Mouse (Mus musculus) heart, postnatal 10 days (tissue): ENCODE measurements around the gene Pygm. TPM values are rescaled to one million over a fixed set of nuclear protein-coding genes. Genes with fewer than 3 reads are reported as not detected.

ENCODE experiments used
- DNase-seq, 2 experiments: peaks; one replicate each; pipeline ENCODE4 v3.0.0; 2021
- intact Hi-C: fragments of 180-260 bp; cut with DNase I; formaldehyde crosslinking; loops from one replicate; pipeline ENCODE4 v1.15.1; 2025
- total RNA-seq, 2 experiments: library from RNA; stranded (reverse); gene quantifications; 2 replicates each; pipeline ENCODE4 v1.2.3; 2021

Pygm gene
- total RNA-seq, 2 experiments from 2014 or later: 622 to 693 TPM

- intact Hi-C loops: no loop called here
- no peak for DNase-seq
Observed at GRCm38 (mm10) chr19:6351431-6352106, 32.6 kb upstream of the Pygm start.

- intact Hi-C loops: no loop called here
- DNase-seq: no peak
Observed at GRCm38 (mm10) chr19:6352107-6352505, 32.1 kb upstream of the Pygm start.

DNA sequence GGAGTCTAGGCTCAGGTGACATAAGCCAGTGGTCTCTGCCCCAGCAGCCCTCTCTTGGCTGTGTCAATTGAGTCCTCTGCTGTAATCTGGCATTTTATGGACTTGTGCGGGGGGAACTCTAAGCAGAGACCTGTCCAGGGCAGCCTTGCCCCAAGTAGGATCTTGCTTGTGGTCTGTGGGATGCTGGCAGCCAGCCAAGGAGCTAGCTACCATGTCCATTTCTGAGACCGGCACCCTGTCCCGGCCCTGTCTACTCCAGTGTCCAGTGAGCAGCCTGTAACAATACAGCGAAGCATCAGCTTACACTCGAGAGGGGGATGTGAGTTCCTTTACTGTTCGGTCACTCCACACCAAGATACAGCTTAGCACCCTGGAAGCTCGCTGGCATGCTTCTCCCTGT is 30.2 kb upstream of the Pygm start:
- no peak for DNase-seq
- intact Hi-C loops: no loop called here

DNA sequence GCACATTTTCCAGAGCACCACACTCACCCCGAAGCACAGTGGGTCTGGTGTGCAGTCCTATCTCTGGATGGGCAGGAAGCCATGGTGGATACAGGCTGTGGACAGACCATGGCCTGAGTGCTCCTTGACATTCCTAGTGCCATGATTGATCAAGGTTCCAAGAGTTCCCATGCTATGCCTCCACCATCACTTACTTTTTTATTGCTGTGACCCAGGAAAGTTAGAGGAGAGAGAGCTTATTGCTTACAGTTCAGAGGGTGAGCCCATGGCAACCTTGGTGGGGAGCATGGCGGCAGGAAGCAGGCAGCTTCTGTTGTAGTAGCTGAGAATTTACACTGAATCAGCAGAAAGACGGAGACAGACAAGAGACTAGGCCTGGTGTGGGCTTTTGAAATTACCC is 22.9 kb upstream of the Pygm start:
- intact Hi-C loops: loop anchor here (2.0 kb wide), 1 partner anchor 16 kb away; no protein-coding TSS in a partner anchor
- DNase-seq: no peak

GRCm38 (mm10) chr19:6363091-6363410 is 21.1 kb upstream of the Pygm start:
- intact Hi-C loops: no loop called here

GRCm38 (mm10) chr19:6363411-6364240 is 20.6 kb upstream of the Pygm start, which contains the start of gene Sf1:
Gene Sf1, plus strand, starts transcription at chr19:6363690.
- DNase-seq: peak; percentile 100
- intact Hi-C loops: loop anchor here (2.0 kb wide), 1 partner anchor 35 kb away; the partner anchor contains the start of gene Rasgrp2

More at GRCm38 (mm10) chr19:6363091-6363410, 21.1 kb upstream of the Pygm start:
- no peak for DNase-seq

DNA sequence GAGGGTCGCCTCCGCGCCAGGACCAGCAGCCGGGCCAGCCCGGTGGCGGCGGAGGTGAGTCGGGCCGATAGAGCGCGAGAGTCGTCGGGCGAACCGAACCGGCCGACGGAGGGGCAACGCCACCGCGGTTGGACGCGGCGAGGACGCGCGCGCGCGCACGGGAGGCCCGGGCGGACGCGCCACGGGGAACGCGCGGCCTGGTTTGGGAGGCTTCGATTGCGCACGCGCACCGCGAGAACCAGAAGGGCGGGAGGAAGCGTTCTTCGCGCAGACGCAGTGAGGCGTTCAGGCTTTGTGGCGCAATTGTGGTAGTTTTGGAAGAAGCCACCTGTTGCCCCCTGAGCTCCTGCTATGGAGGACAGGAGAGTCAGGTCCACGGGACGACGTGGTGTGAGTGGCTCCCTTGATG is 19.9 kb upstream of the Pygm start:
- intact Hi-C loops: loop anchor here (2.0 kb wide), 1 partner anchor 34 kb away; the partner anchor contains the start of gene Rasgrp2
- DNase-seq: peak; percentile 94 to 96

- no peak for DNase-seq
- intact Hi-C loops: loop anchor here (2.0 kb wide), 1 partner anchor 34 kb away; the partner anchor contains the start of gene Rasgrp2
Observed at GRCm38 (mm10) chr19:6364842-6365241, 19.4 kb upstream of the Pygm start.

GRCm38 (mm10) chr19:6370175-6370574 is 14.0 kb upstream of the Pygm start:
- intact Hi-C loops: loop anchor here (5.0 kb wide), 1 partner anchor 82 kb away; no protein-coding TSS in a partner anchor
- no peak for DNase-seq

GRCm38 (mm10) chr19:6372433-6372832 is 11.8 kb upstream of the Pygm start:
- intact Hi-C loops: loop anchor here (5.0 kb wide), 1 partner anchor 80 kb away; no protein-coding TSS in a partner anchor
- DNase-seq: no peak

DNA sequence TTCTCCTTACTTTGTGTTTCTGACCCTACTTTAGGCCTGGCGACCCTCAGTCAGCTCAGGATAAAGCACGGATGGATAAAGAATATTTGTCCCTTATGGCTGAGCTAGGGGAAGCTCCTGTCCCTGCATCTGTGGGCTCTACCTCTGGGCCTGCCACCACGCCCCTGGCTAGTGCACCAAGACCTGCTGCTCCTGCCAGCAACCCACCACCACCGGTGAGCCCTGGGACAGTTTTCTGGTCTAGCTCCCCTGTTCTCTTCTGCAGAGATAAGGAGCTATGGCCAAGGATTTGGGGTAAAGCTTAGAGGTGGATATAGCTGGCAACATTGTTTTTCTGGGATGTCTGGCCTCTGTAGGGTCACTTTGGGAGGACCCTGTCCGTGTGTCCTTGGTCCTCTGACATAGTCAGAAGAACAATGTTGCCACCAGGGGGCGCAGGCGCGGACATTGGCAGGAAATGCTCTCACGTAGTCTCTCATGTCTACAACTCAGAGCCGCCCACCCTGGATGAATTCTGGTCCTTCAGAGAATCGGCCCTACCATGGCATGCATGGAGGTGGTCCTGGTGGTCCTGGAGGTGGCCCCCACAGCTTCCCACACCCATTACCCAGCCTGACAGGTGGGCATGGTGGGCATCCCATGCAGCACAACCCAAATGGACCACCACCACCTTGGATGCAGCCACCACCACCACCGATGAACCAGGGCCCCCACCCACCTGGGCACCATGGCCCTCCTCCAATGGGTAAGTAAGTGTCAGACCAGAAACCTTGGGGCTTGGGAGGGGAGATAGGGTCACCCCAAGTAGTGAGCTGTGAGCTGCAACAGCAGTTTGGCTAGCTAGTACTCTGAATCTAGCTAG is 10.4 kb upstream of the Pygm start:
- intact Hi-C loops: loop anchor here (5.0 kb wide), 1 partner anchor 79 kb away; no protein-coding TSS in a partner anchor
- DNase-seq: peak; percentile 89 to 95

GRCm38 (mm10) chr19:6374571-6374970 is 9.6 kb upstream of the Pygm start:
- intact Hi-C loops: loop anchor here (5.0 kb wide), 1 partner anchor 78 kb away; no protein-coding TSS in a partner anchor
- no peak for DNase-seq

DNA sequence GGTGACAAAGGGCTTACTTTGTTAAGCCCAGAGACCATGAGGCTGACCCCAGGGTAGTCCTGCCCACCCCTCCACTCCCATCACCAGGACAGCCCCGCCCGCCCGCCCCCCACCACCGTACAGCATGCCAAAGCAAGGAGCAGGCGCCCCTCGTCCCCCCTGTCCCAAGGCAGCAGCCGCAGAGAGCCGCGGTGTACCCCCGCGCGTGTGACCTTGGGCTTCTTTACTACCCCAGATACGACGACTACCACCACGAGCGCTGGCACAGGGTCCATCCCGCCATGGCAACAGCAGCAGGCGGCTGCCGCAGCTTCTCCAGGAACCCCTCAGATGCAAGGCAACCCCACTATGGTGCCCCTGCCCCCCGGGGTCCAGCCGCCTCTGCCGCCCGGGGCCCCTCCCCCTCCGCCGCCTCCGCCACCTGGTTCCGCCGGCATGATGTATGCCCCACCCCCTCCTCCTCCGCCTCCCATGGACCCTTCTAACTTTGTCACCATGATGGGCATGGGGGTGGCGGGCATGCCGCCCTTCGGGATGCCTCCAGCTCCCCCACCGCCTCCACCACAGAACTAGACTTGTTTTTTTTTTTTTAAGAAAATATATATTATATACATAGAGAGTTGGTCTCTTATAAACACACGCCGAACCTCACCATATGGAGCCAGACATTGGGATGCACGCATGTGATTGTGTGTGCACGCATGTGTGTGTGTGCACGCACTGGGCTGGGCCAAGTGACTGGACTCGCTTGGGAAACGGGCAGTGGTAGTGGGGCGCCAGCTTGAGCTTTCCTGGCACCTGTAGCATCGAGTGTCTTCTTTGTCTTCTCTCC is 8.6 kb upstream of the Pygm start:
- no peak for DNase-seq
- intact Hi-C loops: no loop called here

- DNase-seq: peak; percentile 62 to 82
- intact Hi-C loops: no loop called here
Observed at GRCm38 (mm10) chr19:6376255-6376564, 8.0 kb upstream of the Pygm start.

- intact Hi-C loops: no loop called here
- no peak for DNase-seq
Observed at GRCm38 (mm10) chr19:6376643-6377042, 7.6 kb upstream of the Pygm start.

DNA sequence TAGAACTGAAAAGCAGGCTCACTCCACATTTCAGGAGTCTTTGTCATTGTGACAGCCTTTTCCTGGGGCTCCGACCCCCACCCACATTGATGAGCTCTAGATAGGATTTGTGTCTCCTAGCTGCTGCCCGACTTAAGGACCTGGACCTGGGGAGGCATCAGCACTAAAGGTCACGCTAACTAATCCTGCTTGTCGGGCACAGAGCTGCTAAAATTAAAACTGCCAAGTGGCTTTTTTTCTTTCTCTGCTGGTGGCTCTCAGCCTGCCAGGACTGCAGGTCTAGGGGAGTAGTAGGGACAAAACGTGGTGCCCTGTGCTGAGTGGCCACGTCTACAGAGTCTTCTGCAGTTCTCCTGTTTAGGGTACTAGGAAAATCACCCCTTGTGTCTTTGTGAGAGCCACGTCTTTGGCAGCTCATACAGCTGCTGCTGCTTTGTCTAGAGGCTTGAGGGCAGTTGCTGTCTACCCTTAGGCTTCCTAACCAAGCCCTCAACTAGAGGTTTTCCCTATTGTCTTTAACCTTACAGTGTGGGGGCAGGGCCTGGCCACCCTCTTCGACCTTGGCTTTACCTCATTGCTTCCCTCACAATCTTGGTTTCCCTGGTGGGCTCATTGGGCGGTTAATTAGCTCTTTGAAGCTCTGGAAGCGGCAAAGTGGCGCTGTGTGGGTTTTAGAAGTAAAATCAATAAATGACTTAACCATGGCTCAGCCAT is 6.7 kb upstream of the Pygm start:
- DNase-seq: peak in 1 of 2 experiments; percentile 45
- intact Hi-C loops: no loop called here

- intact Hi-C loops: no loop called here
- no peak for DNase-seq
Observed at GRCm38 (mm10) chr19:6380411-6381166, 3.6 kb upstream of the Pygm start.

DNA sequence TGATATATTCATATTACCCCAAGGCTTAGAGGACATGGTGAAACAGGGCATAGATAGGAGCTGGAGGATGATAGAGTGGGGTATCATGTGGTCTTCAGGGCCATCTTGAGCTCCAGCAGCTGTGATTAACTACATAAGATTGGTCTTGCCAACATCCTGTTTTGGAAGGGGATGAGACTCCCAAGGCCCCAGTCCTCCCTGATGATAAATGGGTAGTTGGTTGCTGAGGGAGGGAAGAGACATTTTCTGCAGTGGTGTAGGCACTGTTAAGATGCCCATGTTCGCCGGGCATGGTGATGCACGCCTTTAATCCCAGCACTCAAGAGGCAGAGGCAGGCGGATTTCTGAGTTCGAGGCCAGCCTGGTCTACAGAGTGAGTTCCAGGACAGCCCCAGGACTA is 3.0 kb upstream of the Pygm start:
- intact Hi-C loops: no loop called here
- no peak for DNase-seq
